Mouse (Mus musculus): ENCODE measurements around the gene 4930519G04Rik.
"Not testable (repeated sequence)": the region's sequence is repeated elsewhere in the genome, so short reads cannot be mapped to it uniquely, and the experiment has no call there.

Gene 4930519G04Rik

DNA sequence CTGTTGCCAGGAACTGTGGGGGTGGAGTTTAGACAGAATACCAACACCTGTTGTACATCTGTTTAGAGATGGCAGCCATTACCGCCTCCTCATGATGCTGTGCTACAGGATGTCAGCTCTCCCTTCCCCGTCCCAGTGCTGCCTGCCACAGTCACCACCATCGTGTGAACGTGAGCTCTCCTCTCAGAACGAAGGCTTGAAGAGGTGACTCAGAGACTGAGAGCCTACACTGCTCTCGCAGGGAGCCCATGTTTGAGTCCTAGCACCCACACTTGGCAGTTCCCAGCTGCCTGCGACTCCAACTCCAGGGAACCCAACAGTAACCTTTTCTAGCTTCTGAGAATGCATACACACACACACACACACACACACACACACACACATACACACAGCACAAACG, 61.4 kb downstream of the 4930519G04Rik start:
- DNase-seq, result peak; percentile 64

DNA sequence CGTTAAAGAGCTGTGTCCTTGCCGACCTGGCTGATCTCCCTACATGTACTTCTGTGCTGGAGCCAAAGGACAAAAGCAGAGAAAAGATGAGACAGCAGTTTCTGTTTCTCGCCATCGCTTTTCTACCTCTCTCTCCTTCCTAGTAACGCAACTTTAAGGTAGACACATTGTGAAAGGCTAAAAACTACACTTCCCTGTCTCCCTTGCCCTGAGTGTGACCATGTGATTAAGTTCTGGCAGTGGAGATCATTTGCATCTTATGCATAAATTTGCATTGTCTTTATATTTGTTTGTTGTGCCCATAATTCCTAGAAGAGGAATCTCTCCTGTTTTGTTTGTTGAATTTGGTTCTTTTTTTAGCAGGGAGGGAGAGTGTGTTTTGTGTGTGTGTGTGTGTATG, 62.4 kb downstream of the 4930519G04Rik start:
- DNase-seq, result no peak

GRCm38 (mm10) chr5:114916777-114917176, 63.3 kb downstream of the 4930519G04Rik start:
- DNase-seq, result no peak

GRCm38 (mm10) chr5:114917357-114917756, 63.9 kb downstream of the 4930519G04Rik start:
- DNase-seq, result not testable (repeated sequence)

DNA sequence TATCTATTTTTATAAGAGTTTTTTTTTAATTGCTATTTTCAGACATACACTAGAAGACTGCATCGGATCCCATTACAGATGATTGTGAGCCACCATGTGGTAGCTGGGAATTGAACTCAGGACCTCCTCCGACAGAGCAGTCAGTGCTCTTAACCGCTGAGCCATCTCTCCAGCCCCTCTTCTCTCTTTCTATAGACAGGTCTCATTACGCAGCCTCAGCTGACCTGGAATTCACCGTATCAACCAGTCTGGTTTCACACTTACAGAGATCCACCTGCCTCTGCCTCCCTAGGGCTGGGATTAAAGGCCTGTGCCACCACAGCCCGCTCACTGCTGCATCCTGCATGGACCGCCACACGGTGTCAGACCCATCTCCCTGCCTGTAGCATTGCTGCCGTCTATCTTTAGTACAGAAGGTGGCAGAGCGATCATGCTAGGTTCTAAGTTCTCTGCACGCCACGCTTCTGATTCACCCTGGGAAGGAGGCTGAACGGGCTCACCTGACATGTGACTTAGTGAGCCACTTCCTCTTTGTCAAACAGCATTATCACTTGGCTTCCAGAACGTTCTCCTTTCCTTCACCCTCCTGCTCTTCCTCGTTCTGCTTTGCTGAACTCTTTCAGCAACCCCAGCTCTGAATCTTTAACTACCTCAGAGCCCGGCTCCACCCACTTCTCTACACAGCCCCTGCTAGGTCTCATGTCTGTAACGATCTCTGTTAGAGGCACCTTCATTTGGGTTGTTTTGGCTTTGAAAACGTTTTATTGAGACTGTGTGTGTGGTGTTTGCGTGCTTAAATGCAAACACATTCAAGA, 68.3 kb downstream of the 4930519G04Rik start:
- DNase-seq, result peak; percentile 16

DNA sequence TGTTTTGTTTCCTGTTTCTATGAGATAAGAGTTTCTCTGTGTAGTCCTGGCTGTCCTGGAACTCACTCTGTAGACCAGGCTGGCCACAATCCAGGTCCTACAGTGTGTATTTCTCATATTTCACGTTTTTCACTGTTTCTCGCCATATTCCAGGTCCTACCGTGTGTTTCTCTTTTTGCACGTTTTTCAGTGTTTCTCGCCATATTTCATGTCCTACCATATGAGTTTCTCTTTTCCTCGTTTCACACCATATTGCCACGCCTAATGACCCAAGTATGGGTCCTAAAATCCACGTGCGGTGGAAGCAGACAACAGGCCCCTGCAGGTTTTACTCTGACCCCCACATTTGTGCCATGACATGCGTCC, 68.9 kb downstream of the 4930519G04Rik start:
- no peak for DNase-seq

- no peak for DNase-seq
Measured at GRCm38 (mm10) chr5:114922998-114923473, 69.6 kb downstream of the 4930519G04Rik start, which contains the start of gene Oasl1. TSS of gene Oasl1 (plus strand) at chr5:114923240.

DNA sequence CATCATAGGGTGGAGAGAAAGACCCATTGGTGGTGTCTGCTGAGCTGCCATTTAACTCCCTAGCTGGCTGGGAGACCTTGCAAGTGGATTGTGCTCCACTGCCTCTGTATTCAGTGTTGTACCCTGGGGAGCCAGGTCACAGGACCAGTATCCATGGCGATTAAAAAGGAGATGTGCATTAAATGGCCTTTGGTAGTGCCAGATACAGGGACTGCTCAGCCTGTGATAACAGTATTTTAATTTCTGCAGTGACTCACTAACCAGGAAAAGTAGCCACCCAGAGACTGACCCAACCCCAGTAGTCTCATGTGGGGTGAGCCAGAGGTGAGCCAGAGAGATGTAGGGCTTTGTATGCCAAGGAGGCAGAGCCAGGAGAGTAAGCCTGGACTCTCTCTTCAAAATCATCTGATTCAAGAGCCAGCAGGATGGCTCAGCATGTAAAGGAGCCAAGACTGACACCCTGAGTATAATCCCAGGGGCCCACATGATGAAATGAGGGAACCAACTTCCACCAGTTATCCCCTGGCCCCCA, 72.8 kb downstream of the 4930519G04Rik start:
- DNase-seq, result no peak

GRCm38 (mm10) chr5:114926753-114927152, 73.3 kb downstream of the 4930519G04Rik start:
- DNase-seq, result no peak

DNA sequence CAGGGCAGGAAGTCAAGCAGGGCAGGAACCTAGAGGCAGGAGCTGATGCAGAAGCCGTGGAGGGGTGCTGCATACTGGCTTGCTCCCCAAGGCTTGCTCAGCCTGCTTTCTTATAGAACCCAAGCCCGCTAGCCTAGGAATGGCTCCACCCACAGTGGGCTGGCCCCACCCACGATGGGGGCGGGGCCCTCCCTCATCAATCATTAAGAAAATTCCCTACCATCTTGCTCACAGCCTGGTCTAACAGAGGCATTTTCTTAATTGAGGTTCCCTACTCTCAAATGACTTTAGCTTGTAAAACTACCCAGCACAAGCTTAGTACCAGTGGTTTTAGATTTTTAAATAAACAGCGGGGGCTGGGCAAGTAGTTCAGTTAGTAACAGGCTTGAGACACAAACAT, 78.2 kb downstream of the 4930519G04Rik start:
- no peak for DNase-seq

- DNase-seq, result no peak
Measured at GRCm38 (mm10) chr5:114933206-114933605, 79.7 kb downstream of the 4930519G04Rik start.
